Mouse (Mus musculus): Measurements from ENCODE around the gene Timp2.

The Timp2 gene

DNA sequence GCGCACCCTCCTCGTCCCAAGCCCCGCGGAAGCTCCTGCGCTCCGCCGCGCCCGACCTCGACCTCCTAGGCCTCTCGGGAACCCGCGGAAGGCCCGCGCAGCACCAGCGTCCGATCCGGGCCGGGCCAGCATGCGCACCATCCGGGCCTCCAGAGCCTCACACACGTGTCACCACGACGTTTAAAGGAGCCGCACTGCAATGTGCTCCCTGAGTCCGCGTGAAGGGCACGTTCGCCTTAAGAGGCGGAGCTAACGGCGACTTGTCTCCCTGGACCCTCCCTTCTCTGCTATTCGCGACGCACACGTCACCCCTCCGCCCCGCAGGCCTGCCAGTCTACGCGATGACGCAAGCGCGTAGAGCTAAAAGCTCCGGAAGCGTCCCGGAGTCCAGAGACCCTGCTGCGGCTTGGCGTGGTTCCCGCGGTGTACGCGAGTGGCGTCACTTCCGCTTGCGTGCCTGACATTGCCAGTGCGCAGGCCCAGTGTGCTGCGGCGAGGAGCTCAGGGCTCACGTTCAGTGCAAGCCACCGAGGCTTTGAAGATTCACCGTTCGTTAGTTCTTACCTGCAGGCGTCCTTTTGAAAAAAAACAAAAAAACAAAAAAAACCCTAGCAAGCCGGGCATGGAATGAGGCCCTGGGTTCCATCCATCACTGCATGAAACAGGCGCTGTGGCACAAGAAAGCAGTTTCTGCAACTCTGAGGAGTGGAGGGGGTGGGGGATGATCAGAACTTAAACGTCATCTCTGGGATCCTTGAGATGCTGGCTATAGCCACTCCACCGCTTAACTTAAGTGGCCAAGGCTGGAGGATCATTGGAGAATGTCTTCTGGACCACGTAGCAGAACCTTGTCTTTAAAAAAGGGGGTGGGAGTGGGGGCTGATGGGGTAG lies 65.3 kb downstream of the Timp2 start, which contains the start of gene Usp36:
Gene Usp36 (minus strand): TSS at position 246 of the 891 bp plus-strand sequence.
- DNase-seq (ENCODE audit: low spot score in 2 of 2) = peak; percentile 100

GRCm38 (mm10) chr11:118289562-118289961 lies 66.0 kb downstream of the Timp2 start:
- no peak for DNase-seq (ENCODE audit: low spot score in 2 of 2)

DNA sequence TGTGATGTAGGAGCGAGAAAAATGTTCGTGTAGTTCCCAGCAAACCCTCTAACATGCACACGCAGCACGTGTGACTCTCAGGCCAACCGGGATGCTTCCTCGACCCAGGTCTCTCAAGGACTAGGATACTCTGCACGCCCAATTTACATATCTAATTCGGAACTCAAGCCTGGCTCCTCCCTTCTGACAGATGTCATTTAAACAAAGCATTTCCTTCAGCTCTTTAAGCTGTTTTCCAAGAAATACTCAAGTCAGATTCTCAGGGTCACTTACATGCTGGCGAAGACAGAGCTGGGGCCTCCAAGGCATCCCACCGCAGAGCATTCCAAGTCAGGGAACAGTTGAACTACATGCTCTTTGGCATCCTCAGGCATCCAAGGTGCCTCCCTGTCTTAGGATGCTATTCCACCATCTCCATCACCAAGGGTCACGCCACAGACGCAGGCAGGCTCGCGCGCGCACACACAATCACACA lies 66.5 kb downstream of the Timp2 start:
- no peak for DNase-seq (ENCODE audit: low spot score in 2 of 2)

DNA sequence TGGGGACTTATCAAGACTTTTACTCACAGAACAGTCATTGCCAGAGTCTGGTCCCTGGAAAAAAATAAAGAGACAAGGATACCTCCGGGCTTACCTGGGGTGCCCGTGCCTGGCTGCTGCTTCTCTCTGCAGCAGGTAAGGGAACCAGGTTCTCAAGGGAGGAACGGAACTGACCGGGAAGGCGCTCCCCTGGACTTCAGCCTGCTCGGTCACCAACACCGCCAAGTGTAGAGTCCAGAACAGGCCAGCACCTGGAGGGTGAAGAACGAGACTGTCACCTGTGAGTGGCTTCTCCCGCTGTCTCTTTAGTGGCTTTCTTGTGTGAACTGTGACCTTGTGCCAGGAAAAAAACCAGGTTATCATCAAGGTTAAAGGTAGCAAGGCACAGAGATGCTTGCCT lies 68.0 kb downstream of the Timp2 start:
- DNase-seq (ENCODE audit: low spot score in 2 of 2) = no peak

- no peak for DNase-seq (ENCODE audit: low spot score in 2 of 2)
Observed at GRCm38 (mm10) chr11:118286434-118286833, 69.1 kb downstream of the Timp2 start.

DNA sequence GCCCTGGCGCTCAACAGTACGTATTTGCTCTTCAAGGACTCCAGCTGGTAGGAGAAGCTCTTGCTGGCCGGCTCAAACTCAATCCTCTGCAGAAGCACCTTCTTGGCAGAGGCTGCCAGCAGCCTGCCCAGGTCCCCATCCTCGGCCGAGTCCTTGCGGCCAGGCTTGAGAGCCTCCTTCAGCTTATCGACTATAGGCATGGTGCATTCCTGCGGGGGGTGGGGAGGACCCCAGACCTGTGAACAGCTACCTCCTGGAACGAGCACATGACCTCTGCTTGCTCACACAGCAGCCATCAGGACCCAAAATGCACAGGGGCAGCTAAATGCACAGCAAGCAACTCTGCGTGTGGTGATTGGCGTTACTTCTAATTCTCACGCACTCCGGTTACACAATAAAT lies 69.7 kb downstream of the Timp2 start:
- no peak for DNase-seq (ENCODE audit: low spot score in 2 of 2)

GRCm38 (mm10) chr11:118280218-118280617 lies 75.3 kb downstream of the Timp2 start:
- DNase-seq (ENCODE audit: low spot score in 2 of 2) = no peak

- peak in 1 of 2 experiments; percentile 31 for DNase-seq (ENCODE audit: low spot score in 2 of 2)
Observed at GRCm38 (mm10) chr11:118276328-118276727, 79.2 kb downstream of the Timp2 start.

DNA sequence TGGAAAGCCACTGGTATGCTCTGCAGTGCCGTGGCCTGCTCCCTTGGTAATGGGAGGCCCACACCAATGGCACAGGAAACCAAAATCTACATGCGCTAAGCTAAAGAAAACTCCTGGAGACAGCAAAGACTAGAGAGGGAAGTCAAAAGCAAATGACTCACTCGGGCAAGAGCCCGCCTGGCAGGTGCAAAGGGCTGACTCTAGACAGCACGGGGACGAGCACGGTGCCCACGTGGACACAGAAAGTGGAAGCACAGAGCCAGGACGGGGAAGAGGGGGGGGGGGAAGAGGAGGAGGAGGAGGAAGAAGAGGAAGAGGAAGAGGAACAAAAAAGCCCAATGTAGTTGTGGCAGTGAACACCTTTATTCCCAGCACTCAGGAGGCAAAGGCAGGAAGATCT lies 80.4 kb downstream of the Timp2 start:
- DNase-seq (ENCODE audit: low spot score in 2 of 2) = no peak

DNA sequence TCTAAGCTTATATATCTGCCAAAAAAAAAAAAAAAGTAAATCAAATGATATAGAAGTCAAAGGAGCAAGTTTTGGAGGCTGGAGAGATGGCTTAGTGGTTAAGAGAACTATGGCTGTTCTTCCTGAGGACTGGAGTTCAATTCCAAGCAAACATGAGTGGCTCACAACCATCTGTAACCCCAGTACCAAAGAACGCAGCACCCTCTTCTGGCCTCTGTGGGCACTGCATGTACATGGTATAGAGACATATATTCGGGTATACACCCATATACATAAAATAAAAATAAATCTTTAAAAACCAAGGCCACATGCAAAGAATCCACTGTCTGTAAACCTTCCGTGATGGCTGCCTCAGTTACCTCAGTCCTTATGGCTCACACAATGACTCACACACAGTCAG lies 85.7 kb downstream of the Timp2 start:
- DNase-seq (ENCODE audit: low spot score in 2 of 2) = no peak

- DNase-seq (ENCODE audit: low spot score in 2 of 2) = no peak
Observed at GRCm38 (mm10) chr11:118266666-118267046, 88.9 kb downstream of the Timp2 start.

- DNase-seq (ENCODE audit: low spot score in 2 of 2) = no peak
Observed at GRCm38 (mm10) chr11:118266044-118266665, 89.4 kb downstream of the Timp2 start.

DNA sequence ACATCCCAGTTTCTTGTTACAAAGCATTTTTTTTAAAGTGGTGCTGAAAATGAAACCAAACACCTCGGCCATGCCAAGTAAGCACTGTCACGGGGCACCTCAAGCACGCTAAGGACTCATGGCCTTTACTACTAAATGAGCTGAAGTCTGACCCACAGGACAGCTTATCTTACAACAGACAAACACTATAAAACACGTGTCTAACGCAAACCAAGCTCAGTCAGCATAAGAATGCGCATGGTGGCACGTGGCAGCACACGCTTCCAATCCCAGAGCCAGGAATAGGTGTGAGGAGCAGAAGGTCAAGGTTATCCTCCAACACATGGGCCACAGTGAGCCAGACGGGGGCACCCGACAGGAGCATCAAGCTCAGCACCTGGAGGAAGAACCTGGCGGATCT lies 89.9 kb downstream of the Timp2 start:
- no peak for DNase-seq (ENCODE audit: low spot score in 2 of 2)

DNA sequence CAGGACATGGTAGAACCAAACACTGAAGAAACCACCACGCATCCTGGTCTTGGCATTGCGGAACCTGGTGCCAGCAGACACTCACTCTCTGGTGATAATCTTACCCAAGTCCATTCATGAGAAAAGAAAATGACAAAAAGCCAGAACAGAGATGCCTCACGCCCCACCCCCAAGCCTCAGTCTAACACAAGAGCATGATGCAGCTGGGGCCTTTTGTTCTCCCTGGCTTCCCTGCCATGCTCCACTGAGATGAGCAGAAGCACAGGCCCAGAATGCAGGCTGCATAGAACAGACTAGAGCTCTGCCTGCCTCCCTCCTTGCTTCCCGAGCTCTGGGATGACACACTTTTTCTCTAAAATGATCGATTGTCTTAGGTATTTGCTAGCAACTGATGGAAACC lies 92.4 kb downstream of the Timp2 start:
- DNase-seq (ENCODE audit: low spot score in 2 of 2) = no peak

GRCm38 (mm10) chr11:118260081-118260480 lies 95.5 kb downstream of the Timp2 start:
- DNase-seq (ENCODE audit: low spot score in 2 of 2) = no peak

DNA sequence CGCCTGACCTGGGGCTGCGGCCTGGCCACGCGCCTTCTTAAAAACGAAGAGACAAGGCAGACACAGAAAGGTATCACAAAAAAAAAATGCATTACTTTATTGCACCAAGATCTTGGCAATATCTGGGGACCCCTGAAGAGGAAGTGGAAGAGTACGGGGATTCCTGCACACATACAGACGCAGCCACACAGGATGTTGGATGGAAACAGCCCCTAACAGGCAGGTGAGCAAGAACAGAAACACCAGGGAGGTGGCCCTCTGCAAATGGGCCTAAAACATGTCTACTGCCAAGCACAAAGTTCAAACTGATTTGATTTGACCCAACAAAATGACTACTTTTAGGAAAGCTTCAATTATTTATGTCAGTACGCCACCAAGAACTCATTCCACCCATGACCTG lies 96.0 kb downstream of the Timp2 start:
- DNase-seq (ENCODE audit: low spot score in 2 of 2) = no peak

GRCm38 (mm10) chr11:118256371-118256770 lies 99.2 kb downstream of the Timp2 start:
- no peak for DNase-seq (ENCODE audit: low spot score in 2 of 2)

DNA sequence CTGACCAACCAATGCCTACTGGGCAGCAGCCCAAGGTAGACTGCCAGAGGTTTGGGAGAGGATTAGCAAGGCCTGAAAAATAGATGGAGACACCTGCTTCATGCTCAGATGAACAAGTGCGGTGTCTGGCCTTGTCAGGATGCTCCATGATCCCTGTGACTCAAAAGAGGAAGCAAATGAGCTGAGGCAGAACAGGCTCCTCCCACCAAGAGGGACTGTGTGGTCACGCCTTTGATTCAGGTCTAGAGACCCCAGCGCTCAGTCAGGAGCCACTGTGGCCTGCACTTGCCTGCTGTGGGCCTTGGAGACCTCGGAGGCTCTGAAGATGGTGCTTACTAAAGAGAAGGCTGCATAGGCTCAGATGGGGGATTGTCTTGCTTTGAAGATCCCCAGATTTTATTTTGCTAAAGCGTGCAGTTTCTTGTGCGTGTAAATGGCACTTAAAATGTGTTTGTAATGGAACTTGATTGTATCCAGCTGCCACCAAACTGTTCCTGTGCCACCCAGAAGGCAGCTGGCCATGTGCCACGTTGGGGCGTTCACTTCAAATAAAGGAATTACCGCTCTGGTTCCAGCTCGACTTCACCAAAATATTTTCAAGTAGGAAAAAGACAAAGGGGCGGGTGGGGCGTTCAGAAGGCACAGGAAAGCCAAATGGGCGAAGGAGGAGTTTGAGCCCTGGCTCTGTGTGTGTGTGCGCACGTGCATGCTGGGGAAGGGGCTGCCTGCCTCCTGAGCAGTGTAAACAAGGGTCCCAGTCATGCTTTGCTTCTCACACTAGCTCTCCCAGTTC lies 101.2 kb downstream of the Timp2 start:
- peak in 1 of 2 experiments; percentile 45 for DNase-seq (ENCODE audit: low spot score in 2 of 2)

- no peak for DNase-seq (ENCODE audit: low spot score in 2 of 2)
Observed at GRCm38 (mm10) chr11:118253447-118254158, 101.9 kb downstream of the Timp2 start.

All from right cerebral cortex, postnatal 36 days (tissue).